ENCODE assay signal across 8 mouse cellular contexts in genomic region chr9:69290881-69291450, GRCm38 (mm10).
DNase-seq lines count a peak whose midpoint lies in the region; ATAC-seq lines count a peak whose summit lies in the region.

No protein-coding gene starts in this region.

- peak overlapping the region; percentile 99 for H3K4me2 ChIP-seq in midbrain, embryonic 11.5 days

- intact Hi-C loops in heart, postnatal 14 days (cut with DNase I) = loop anchor here (5.0 to 10.0 kb wide), 2 partner anchors 164 to 576 kb away; no protein-coding TSS in a partner anchor

- H3K27ac ChIP-seq in limb, embryonic 10.5 days = peak overlapping the region; percentile 84
- no peak overlapping the region for H3K27ac ChIP-seq in midbrain, embryonic 11.5 days (ENCODE audit: low read depth, low read length)

- 1% methylated on average over 29 of the region's 29 CpGs for WGBS in limb, embryonic 10.5 days
- under 1% methylated on average over 29 of the region's 29 CpGs for WGBS in midbrain, embryonic 11.5 days

- peak; percentile 39; the same call in 1 of the 2 replicates for ATAC-seq in midbrain, embryonic 11.5 days (ENCODE audit: low FRiP score)

- no peaks in the 10 kb centered on the region for H3K36me3 ChIP-seq in limb, embryonic 10.5 days
- no peaks in the 10 kb centered on the region for H3K36me3 ChIP-seq in midbrain, embryonic 11.5 days (ENCODE audit: control insufficient read depth, insufficient read depth, low read length)

- peak overlapping the region; percentile 70 for H3K9ac ChIP-seq in midbrain, embryonic 11.5 days (ENCODE audit: low read length)

- DNase-seq in B cell, adult 2 months = peak; percentile 6 to 8
- DNase-seq in ES-CJ7 (ENCODE audit: low read depth, low spot score) = peak; percentile 35
- DNase-seq in embryo, embryonic 9.5 days (ENCODE audit: extremely low spot score) = peak; percentile 61
- peak; percentile 37 to 38 for DNase-seq in heart, postnatal 14 days
- DNase-seq in limb, embryonic 10.5 days (ENCODE audit: low spot score) = peak; percentile 68
- DNase-seq in midbrain, embryonic 11.5 days (ENCODE audit: low spot score, missing footprints) = no peak
- peak; percentile 15 for DNase-seq in testis, postnatal 14 days (ENCODE audit: low spot score)
- DNase-seq in frontal cortex, postnatal 14 days (ENCODE audit: low spot score in 2 of 2) = no peak

- no peaks in the 10 kb centered on the region for H3K9me3 ChIP-seq in limb, embryonic 10.5 days (replicated peaks)
- H3K9me3 ChIP-seq in midbrain, embryonic 11.5 days (ENCODE audit: control insufficient read depth, low read length) = no peaks in the 10 kb centered on the region

- peaks cover 50% of the 10 kb centered on the region for H3K27me3 ChIP-seq in limb, embryonic 10.5 days (ENCODE audit: low read depth, poor library complexity, severe bottlenecking)
- peaks cover 13% of the 10 kb centered on the region; the same call in 1 of the 2 replicates for H3K27me3 ChIP-seq in midbrain, embryonic 11.5 days (ENCODE audit: control insufficient read depth, insufficient read depth, low read length)

- peaks cover 70% of the 10 kb centered on the region for H3K4me1 ChIP-seq in limb, embryonic 10.5 days
- H3K4me1 ChIP-seq in midbrain, embryonic 11.5 days (ENCODE audit: control insufficient read depth, insufficient read depth, low read length) = peaks cover 8% of the 10 kb centered on the region

- H3K4me3 ChIP-seq in limb, embryonic 10.5 days = peak overlapping the region; percentile 80
- peak overlapping the region; percentile 72 for H3K4me3 ChIP-seq in midbrain, embryonic 11.5 days (ENCODE audit: low read depth, low read length)

Comparison
In these comparisons a context has a peak if more than half of its experiments do, and no peak if none do; other contexts are left out.
1. DNase-seq: peak in B cell, adult 2 months (2 of 2), ES-CJ7 (single experiment), embryo, embryonic 9.5 days (single experiment), heart, postnatal 14 days (2 of 2), limb, embryonic 10.5 days (single experiment) and testis, postnatal 14 days (single experiment); none in midbrain, embryonic 11.5 days (single experiment) and frontal cortex, postnatal 14 days (0 of 2).